Mouse (Mus musculus) cortical plate, adult 2 months (tissue): ENCODE data around the gene Ushbp1. TPM values are rescaled to one million over a fixed set of nuclear protein-coding genes. Genes with fewer than 3 reads are reported as not detected.

Experiments used
- H3K27ac ChIP-seq: fragments of 200-500 bp; 2 replicates; pipeline ENCODE4 v1.5.1; 2012; ENCODE audit warnings: low read length, control low read depth, inconsistent platforms; ENCODE audit not compliant: insufficient read depth
- H3K4me1 ChIP-seq: fragments of 200-500 bp; 2 replicates; pipeline ENCODE4 v1.6.1; 2011; ENCODE audit warnings: low read length; ENCODE audit not compliant: control insufficient read depth, insufficient read depth
- H3K4me3 ChIP-seq: fragments of 200-500 bp; 2 replicates; pipeline ENCODE4 v1.5.1; 2011; ENCODE audit warnings: mild to moderate bottlenecking, low read length, control low read depth; ENCODE audit not compliant: insufficient read depth
- CTCF ChIP-seq: fragments of 200-500 bp; IDR thresholded peaks from 2 replicates; pipeline ENCODE4 v1.5.1; 2011; ENCODE audit warnings: mild to moderate bottlenecking, control low read depth, low read length; ENCODE audit not compliant: insufficient read depth; ENCODE audit errors: extremely low read depth
- POLR2A ChIP-seq: fragments of 200-500 bp; IDR thresholded peaks from 2 replicates; pipeline ENCODE4 v1.6.1; 2011; ENCODE audit warnings: mild to moderate bottlenecking, low read length, control low read depth; ENCODE audit not compliant: insufficient read depth; ENCODE audit errors: extremely low read depth
- polyA plus RNA-seq: library from polyadenylated mRNA; depleted of rRNA; stranded (reverse); fragments of >200 nt; gene quantifications from 2 replicates; pipeline ENCODE4 v1.2.3, GENCODE M21; 2012

The Ushbp1 gene
- polyA plus RNA-seq, 1 experiment = 9.0 TPM

- TF ChIP-seq POLR2A = no peak
- TF ChIP-seq CTCF = no peak
- Histone ChIP-seq H3K27ac (peak overlapping the region; percentile 79; the same call in 1 of the 2 replicates), H3K4me3 (0 out of 2 replicates have a peak overlapping the region, but pooled peaks have one; percentile 6), H3K4me1 (no peaks in the 10 kb centered on the region)
Observed at GRCm38 (mm10) chr8:71395071-71395470, 531 bp downstream of the Ushbp1 start.

GRCm38 (mm10) chr8:71394481-71394880 is 1.1 kb downstream of the Ushbp1 start:
- Histone ChIP-seq H3K4me3 (0 out of 2 replicates have a peak overlapping the region, but pooled peaks have one; percentile 6), H3K27ac (no peak overlapping the region), H3K4me1 (no peaks in the 10 kb centered on the region)
- TF ChIP-seq POLR2A (no peak), CTCF (no peak)

DNA sequence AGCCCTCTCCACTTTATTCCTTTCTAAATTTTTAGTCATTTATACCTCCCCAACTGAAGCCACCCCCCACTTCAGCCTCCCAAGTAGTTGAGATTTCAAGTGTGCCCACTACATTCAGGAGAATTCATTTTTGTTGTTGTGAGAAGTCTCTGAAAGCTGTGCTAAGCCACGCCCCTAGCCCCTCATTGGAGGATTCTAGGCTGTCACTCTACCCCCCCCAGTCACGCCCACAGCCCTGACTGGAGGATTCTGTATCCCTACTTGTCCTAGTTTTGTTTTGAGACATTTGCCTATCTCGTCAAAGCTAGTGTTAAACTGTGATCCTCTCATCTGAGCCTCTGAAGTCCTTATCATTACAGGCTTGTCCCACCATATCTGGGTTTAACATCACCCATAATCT is 2.7 kb downstream of the Ushbp1 start:
- Histone ChIP-seq H3K4me3 (no peak overlapping the region), H3K27ac (no peak overlapping the region), H3K4me1 (no peaks in the 10 kb centered on the region)
- TF ChIP-seq POLR2A (no peak), CTCF (no peak)

GRCm38 (mm10) chr8:71392391-71392790 is 3.2 kb downstream of the Ushbp1 start:
- H3K27ac ChIP-seq = no peak overlapping the region
- no peaks in the 10 kb centered on the region for H3K4me1 ChIP-seq
- TF ChIP-seq POLR2A = no peak
- no peak for TF ChIP-seq CTCF
- H3K4me3 ChIP-seq = no peak overlapping the region

GRCm38 (mm10) chr8:71391696-71392095 is 3.9 kb downstream of the Ushbp1 start:
- Histone ChIP-seq H3K4me3 (no peak overlapping the region), H3K27ac (no peak overlapping the region), H3K4me1 (no peaks in the 10 kb centered on the region)
- no peak for TF ChIP-seq POLR2A
- TF ChIP-seq CTCF = no peak

- H3K27ac ChIP-seq = no peak overlapping the region
- H3K4me3 ChIP-seq = no peak overlapping the region
- no peaks in the 10 kb centered on the region for H3K4me1 ChIP-seq
- TF ChIP-seq POLR2A (no peak), CTCF (no peak)
Observed at GRCm38 (mm10) chr8:71388267-71388666, 7.3 kb downstream of the Ushbp1 start.

GRCm38 (mm10) chr8:71385212-71385835 is 10.3 kb downstream of the Ushbp1 start:
- no peak overlapping the region for H3K4me3 ChIP-seq
- H3K4me1 ChIP-seq = no peaks in the 10 kb centered on the region
- TF ChIP-seq CTCF (no peak), POLR2A (no peak)
- no peak overlapping the region for H3K27ac ChIP-seq

- TF ChIP-seq CTCF = no peak
- no peak for TF ChIP-seq POLR2A
- no peak overlapping the region for H3K4me3 ChIP-seq
- H3K4me1 ChIP-seq = no peaks in the 10 kb centered on the region
- no peak overlapping the region for H3K27ac ChIP-seq
Observed at GRCm38 (mm10) chr8:71383860-71384259, 11.7 kb downstream of the Ushbp1 start.

DNA sequence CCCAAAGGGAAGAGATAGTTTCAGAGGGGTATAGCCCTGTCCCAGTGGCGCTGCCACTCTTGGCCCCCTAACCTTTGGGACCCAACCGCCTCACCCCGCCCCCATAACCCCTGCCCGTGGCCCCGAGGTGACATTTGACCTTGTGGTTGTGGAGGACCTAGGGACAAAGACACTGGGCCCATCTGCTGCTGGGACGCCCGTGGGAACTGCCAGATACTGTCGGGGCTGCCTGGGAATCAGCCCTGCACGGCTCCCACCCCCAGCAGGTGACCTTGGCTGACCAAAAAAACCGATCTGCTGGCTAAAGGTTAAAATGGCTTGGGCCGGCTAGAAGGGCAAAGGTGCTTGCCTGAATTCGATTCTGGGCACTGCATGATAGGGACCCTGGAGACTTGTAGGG is 12.2 kb downstream of the Ushbp1 start:
- Histone ChIP-seq H3K4me1 (no peaks in the 10 kb centered on the region), H3K4me3 (no peak overlapping the region), H3K27ac (no peak overlapping the region)
- TF ChIP-seq CTCF = no peak
- no peak for TF ChIP-seq POLR2A

GRCm38 (mm10) chr8:71381971-71382961 is 13.3 kb downstream of the Ushbp1 start:
- 0 out of 2 replicates have a peak overlapping the region, but pooled peaks have one; percentile 45 for H3K27ac ChIP-seq
- H3K4me3 ChIP-seq = peak overlapping the region; percentile 76
- no peak for TF ChIP-seq POLR2A
- no peak for TF ChIP-seq CTCF
- H3K4me1 ChIP-seq = no peaks in the 10 kb centered on the region
